Mouse (Mus musculus): ENCODE data around the gene Magi2. TPM values are rescaled to one million over a fixed set of nuclear protein-coding genes. Genes with fewer than 3 reads are reported as not detected.
"Not testable (repeated sequence)": the region's sequence is repeated elsewhere in the genome, so short reads cannot be mapped to it uniquely, and the experiment has no call there.

Gene Magi2
- 1 to 10 TPM; 2.2 to 2.4 TPM for total RNA-seq (2021)

- intact Hi-C loops (cut with DNase I): no loop called here
- no peak for DNase-seq
These were observed at the start of gene Magi2 for GRCm38 (mm10) chr5:19226866-19227243. Gene Magi2, plus strand, starts transcription at chr5:19227036.

- intact Hi-C loops (cut with DNase I): no loop called here
- no peak for DNase-seq
These were observed 48.2 kb upstream of the Magi2 start for GRCm38 (mm10) chr5:19178594-19178993.

- intact Hi-C loops (cut with DNase I): no loop called here
- no peak for DNase-seq
These were observed 40.7 kb upstream of the Magi2 start for GRCm38 (mm10) chr5:19186175-19186574.

GRCm38 (mm10) chr5:19211665-19212064, 15.2 kb upstream of the Magi2 start:
- DNase-seq: no peak

GRCm38 (mm10) chr5:19226144-19226865, 531 bp upstream of the Magi2 start:
- peak; percentile 77 for DNase-seq
- intact Hi-C loops (cut with DNase I): no loop called here

More at GRCm38 (mm10) chr5:19211665-19212064, 15.2 kb upstream of the Magi2 start:
- intact Hi-C loops (cut with DNase I): no loop called here

GRCm38 (mm10) chr5:19227281-19227680, 445 bp downstream of the Magi2 start:
- peak in 1 of 2 experiments; percentile 24 for DNase-seq
- intact Hi-C loops (cut with DNase I): no loop called here

- peak; percentile 43 to 59 for DNase-seq
- intact Hi-C loops (cut with DNase I): no loop called here
These were observed 1.0 kb downstream of the Magi2 start for GRCm38 (mm10) chr5:19227791-19228331.

GRCm38 (mm10) chr5:19241797-19242196, 15.0 kb downstream of the Magi2 start:
- no peak for DNase-seq
- intact Hi-C loops (cut with DNase I): no loop called here

GRCm38 (mm10) chr5:19246426-19246825, 19.6 kb downstream of the Magi2 start:
- intact Hi-C loops (cut with DNase I): no loop called here
- no peak for DNase-seq

GRCm38 (mm10) chr5:19247266-19247665, 20.4 kb downstream of the Magi2 start:
- intact Hi-C loops (cut with DNase I): no loop called here
- DNase-seq: no peak

GRCm38 (mm10) chr5:19262816-19263215, 36.0 kb downstream of the Magi2 start:
- intact Hi-C loops (cut with DNase I): no loop called here
- no peak for DNase-seq

GRCm38 (mm10) chr5:19264627-19265026, 37.8 kb downstream of the Magi2 start:
- intact Hi-C loops (cut with DNase I): no loop called here
- peak in 1 of 2 experiments; percentile 5 for DNase-seq

GRCm38 (mm10) chr5:19292581-19292980, 65.7 kb downstream of the Magi2 start:
- DNase-seq: no peak
- intact Hi-C loops (cut with DNase I): no loop called here

GRCm38 (mm10) chr5:19306656-19307055, 79.8 kb downstream of the Magi2 start:
- intact Hi-C loops (cut with DNase I): no loop called here
- DNase-seq: no peak

GRCm38 (mm10) chr5:19309870-19310269, 83.0 kb downstream of the Magi2 start:
- intact Hi-C loops (cut with DNase I): no loop called here
- DNase-seq: no peak

- intact Hi-C loops (cut with DNase I): no loop called here
- DNase-seq: no peak
These were observed 95.7 kb downstream of the Magi2 start for GRCm38 (mm10) chr5:19322532-19322931.

- DNase-seq: no peak
- intact Hi-C loops (cut with DNase I): no loop called here
These were observed 110.7 kb downstream of the Magi2 start for GRCm38 (mm10) chr5:19337561-19337960.

- DNase-seq: no peak
- intact Hi-C loops (cut with DNase I): no loop called here
These were observed 141.3 kb downstream of the Magi2 start for GRCm38 (mm10) chr5:19368175-19368574.

- intact Hi-C loops (cut with DNase I): no loop called here
- DNase-seq: no peak
These were observed 169.0 kb downstream of the Magi2 start for GRCm38 (mm10) chr5:19395876-19396275.

GRCm38 (mm10) chr5:19400299-19400698, 173.5 kb downstream of the Magi2 start:
- no peak for DNase-seq
- intact Hi-C loops (cut with DNase I): loop anchor here (2.0 kb wide), 1 partner anchor 927 kb away; no protein-coding TSS in a partner anchor

- intact Hi-C loops (cut with DNase I): loop anchor here (1.0 to 2.0 kb wide), 2 partner anchors 484 to 928 kb away; no protein-coding TSS in a partner anchor
- DNase-seq: peak; percentile 8 to 22
These were observed 174.0 kb downstream of the Magi2 start for GRCm38 (mm10) chr5:19400738-19401408.

GRCm38 (mm10) chr5:19404268-19404667, 177.4 kb downstream of the Magi2 start:
- DNase-seq; intact Hi-C loops (cut with DNase I): not testable (repeated sequence)

Data from heart, postnatal 10 days (tissue).